Mouse (Mus musculus) skeletal muscle tissue, adult 2 months (tissue): ENCODE data around the gene Arrb1.
"Not testable (repeated sequence)": the region's sequence is repeated elsewhere in the genome, so short reads cannot be mapped to it uniquely, and the experiment has no call there.

Source experiments
- DNase-seq: peaks from one replicate; pipeline ENCODE4 v3.0.0-alpha.2; 2012; ENCODE audit warnings: low read depth, low spot score

Arrb1 gene

GRCm38 (mm10) chr7:99534901-99535735, at the start of gene Arrb1:
Gene Arrb1, plus strand, starts transcription at chr7:99535466.
- DNase-seq, result peak; percentile 72

GRCm38 (mm10) chr7:99489708-99490107, 45.6 kb upstream of the Arrb1 start:
- no peak for DNase-seq

- DNase-seq, result no peak
Measured at GRCm38 (mm10) chr7:99499128-99499527, 36.1 kb upstream of the Arrb1 start.

GRCm38 (mm10) chr7:99500201-99500600, 35.1 kb upstream of the Arrb1 start:
- peak; percentile 60 for DNase-seq

- DNase-seq, result no peak
Measured at GRCm38 (mm10) chr7:99500655-99501054, 34.6 kb upstream of the Arrb1 start.

- no peak for DNase-seq
Measured at GRCm38 (mm10) chr7:99501148-99501547, 34.1 kb upstream of the Arrb1 start.

GRCm38 (mm10) chr7:99504556-99504955, 30.7 kb upstream of the Arrb1 start:
- DNase-seq, result no peak

GRCm38 (mm10) chr7:99508187-99508586, 27.1 kb upstream of the Arrb1 start:
- not testable (repeated sequence) for DNase-seq

- DNase-seq, result peak; percentile 15
Measured at GRCm38 (mm10) chr7:99510087-99510501, 25.2 kb upstream of the Arrb1 start.

GRCm38 (mm10) chr7:99516092-99516813, 19.0 kb upstream of the Arrb1 start:
- no peak for DNase-seq

- DNase-seq, result no peak
Measured at GRCm38 (mm10) chr7:99516814-99517157, 18.5 kb upstream of the Arrb1 start.

- no peak for DNase-seq
Measured at GRCm38 (mm10) chr7:99518954-99519644, 16.2 kb upstream of the Arrb1 start.

GRCm38 (mm10) chr7:99523121-99523520, 12.1 kb upstream of the Arrb1 start:
- no peak for DNase-seq

GRCm38 (mm10) chr7:99523837-99524236, 11.4 kb upstream of the Arrb1 start:
- no peak for DNase-seq

GRCm38 (mm10) chr7:99528547-99528946, 6.7 kb upstream of the Arrb1 start:
- no peak for DNase-seq

GRCm38 (mm10) chr7:99529410-99529809, 5.9 kb upstream of the Arrb1 start:
- DNase-seq, result no peak

GRCm38 (mm10) chr7:99531408-99531970, 3.8 kb upstream of the Arrb1 start:
- no peak for DNase-seq

GRCm38 (mm10) chr7:99532526-99532925, 2.7 kb upstream of the Arrb1 start:
- DNase-seq, result no peak

- no peak for DNase-seq
Measured at GRCm38 (mm10) chr7:99533600-99533999, 1.7 kb upstream of the Arrb1 start.

- no peak for DNase-seq
Measured at GRCm38 (mm10) chr7:99534501-99534900, 765 bp upstream of the Arrb1 start.

GRCm38 (mm10) chr7:99535741-99536501, 655 bp downstream of the Arrb1 start:
- no peak for DNase-seq
